Mouse (Mus musculus) spleen, adult 2 months (tissue): ENCODE measurements around the gene Gm3194.
"Not testable (repeated sequence)": the region's sequence is repeated elsewhere in the genome, so short reads cannot be mapped to it uniquely, and the experiment has no call there.

Experiments used
- CTCF ChIP-seq: fragments of 200-500 bp; IDR thresholded peaks from 2 replicates; pipeline ENCODE4 v1.5.1; 2011; ENCODE audit warnings: mild to moderate bottlenecking, inconsistent platforms; ENCODE audit not compliant: insufficient read depth, insufficient read length, insufficient replicate concordance; ENCODE audit errors: extremely low read depth
- POLR2A ChIP-seq: fragments of 200-500 bp; IDR thresholded peaks from 2 replicates; pipeline ENCODE4 v1.6.1; 2011; ENCODE audit warnings: low read depth, low read length, inconsistent platforms

GRCm38 (mm10) chr14:5388949-5389348 lies 66.3 kb downstream of the Gm3194 start, which contains the start of gene Gm3500:
- TF ChIP-seq CTCF, POLR2A: not testable (repeated sequence)
